Mouse (Mus musculus) testis, adult 2 months (tissue): ENCODE data around the gene Ugt1a2. TPM values are rescaled to one million over a fixed set of nuclear protein-coding genes. Genes with fewer than 3 reads are reported as not detected.
"Not testable (repeated sequence)": the region's sequence is repeated elsewhere in the genome, so short reads cannot be mapped to it uniquely, and the experiment has no call there.

Source experiments
- H3K27ac ChIP-seq: fragments of 200-500 bp; 2 replicates; pipeline ENCODE4 v1.5.1; 2012; ENCODE audit warnings: low read depth, low read length; ENCODE audit not compliant: control insufficient read depth, insufficient read depth
- H3K27me3 ChIP-seq: fragments of 200-500 bp; 2 replicates; pipeline ENCODE4 v1.6.1; 2012; ENCODE audit warnings: mild to moderate bottlenecking, low read length, moderate library complexity; ENCODE audit not compliant: control insufficient read depth, insufficient read depth
- H3K36me3 ChIP-seq: fragments of 200-500 bp; 2 replicates; pipeline ENCODE4 v1.6.1; 2012; ENCODE audit warnings: mild to moderate bottlenecking, low read length; ENCODE audit not compliant: control insufficient read depth, insufficient read depth
- H3K4me1 ChIP-seq: fragments of 200-500 bp; 2 replicates; pipeline ENCODE4 v1.6.1; 2012; ENCODE audit warnings: low read length; ENCODE audit not compliant: control insufficient read depth, insufficient read depth
- H3K4me3 ChIP-seq: fragments of 200-500 bp; 2 replicates; pipeline ENCODE4 v1.5.1; 2012; ENCODE audit warnings: low read depth, mild to moderate bottlenecking, low read length, moderate library complexity, mixed read lengths; ENCODE audit not compliant: control insufficient read depth
- CTCF ChIP-seq: fragments of 200-500 bp; IDR thresholded peaks from 2 replicates; pipeline ENCODE4 v1.5.1; 2012; ENCODE audit warnings: low read depth, mild to moderate bottlenecking, inconsistent platforms, low read length, moderate library complexity; ENCODE audit not compliant: control insufficient read depth, insufficient read depth, insufficient replicate concordance
- POLR2A ChIP-seq: fragments of 200-500 bp; IDR thresholded peaks from 2 replicates; pipeline ENCODE4 v1.6.1; 2012; ENCODE audit warnings: low read depth, mild to moderate bottlenecking, inconsistent platforms, low read length, moderate library complexity; ENCODE audit not compliant: control insufficient read depth
- polyA plus RNA-seq: library from polyadenylated mRNA; depleted of rRNA; stranded (reverse); fragments of >200 nt; gene quantifications from 2 replicates; pipeline ENCODE4 v1.2.3, GENCODE M21; 2012

The Ugt1a2 gene
- polyA plus RNA-seq, 1 experiment, result 0.06 TPM

- Histone ChIP-seq H3K36me3 (no peaks in the 10 kb centered on the region), H3K27me3 (no peaks in the 10 kb centered on the region), H3K27ac (no peak overlapping the region), H3K4me3 (no peak overlapping the region), H3K4me1 (no peaks in the 10 kb centered on the region)
- TF ChIP-seq CTCF (no peak), POLR2A (no peak)
These were observed 18.7 kb downstream of the Ugt1a2 start for GRCm38 (mm10) chr1:88219054-88219453.

GRCm38 (mm10) chr1:88220336-88220735 is 19.9 kb downstream of the Ugt1a2 start:
- Histone ChIP-seq H3K36me3 (no peaks in the 10 kb centered on the region), H3K4me1 (no peaks in the 10 kb centered on the region), H3K4me3 (no peak overlapping the region), H3K27me3 (no peaks in the 10 kb centered on the region), H3K27ac (no peak overlapping the region)
- TF ChIP-seq POLR2A (no peak), CTCF (no peak)

- peaks cover 2% of the 10 kb centered on the region; the same call in 1 of the 2 replicates for H3K4me1 ChIP-seq
- H3K27me3 ChIP-seq, result no peaks in the 10 kb centered on the region
- H3K27ac ChIP-seq, result no peak overlapping the region
- TF ChIP-seq POLR2A (no peak), CTCF (no peak)
- no peaks in the 10 kb centered on the region for H3K36me3 ChIP-seq
- no peak overlapping the region for H3K4me3 ChIP-seq
These were observed 21.8 kb downstream of the Ugt1a2 start for GRCm38 (mm10) chr1:88222216-88222615.

GRCm38 (mm10) chr1:88223011-88223515 is 22.7 kb downstream of the Ugt1a2 start:
- H3K4me1 ChIP-seq, H3K4me3 ChIP-seq, H3K27me3 ChIP-seq, H3K36me3 ChIP-seq, H3K27ac ChIP-seq: not testable (repeated sequence)

- TF ChIP-seq CTCF (no peak), POLR2A (no peak)
- Histone ChIP-seq H3K4me1 (peaks cover 2% of the 10 kb centered on the region; the same call in 1 of the 2 replicates), H3K27ac (no peak overlapping the region), H3K27me3 (no peaks in the 10 kb centered on the region), H3K4me3 (no peak overlapping the region), H3K36me3 (no peaks in the 10 kb centered on the region; the same call in 1 of the 2 replicates)
These were observed 23.2 kb downstream of the Ugt1a2 start for GRCm38 (mm10) chr1:88223591-88223990.

- H3K27ac ChIP-seq, result no peak overlapping the region
- H3K36me3 ChIP-seq, result no peaks in the 10 kb centered on the region; the same call in 1 of the 2 replicates
- peaks cover 2% of the 10 kb centered on the region; the same call in 1 of the 2 replicates for H3K4me1 ChIP-seq
- H3K27me3 ChIP-seq, result no peaks in the 10 kb centered on the region
- TF ChIP-seq CTCF, result no peak
- no peak for TF ChIP-seq POLR2A
- H3K4me3 ChIP-seq, result no peak overlapping the region
These were observed 23.8 kb downstream of the Ugt1a2 start for GRCm38 (mm10) chr1:88224029-88224776.

- H3K4me3 ChIP-seq, H3K4me1 ChIP-seq, H3K27me3 ChIP-seq, H3K36me3 ChIP-seq, H3K27ac ChIP-seq: not testable (repeated sequence)
These were observed 24.9 kb downstream of the Ugt1a2 start for GRCm38 (mm10) chr1:88225301-88225700.
